Mouse (Mus musculus) CH12.LX (cell line): Measurements from ENCODE around the gene Rab5a. TPM values are rescaled to one million over a fixed set of nuclear protein-coding genes. Genes with fewer than 3 reads are reported as not detected.

ENCODE experiments used
- DNase-seq: peaks from one replicate; pipeline ENCODE4 v3.0.0-alpha.2; 2013; ENCODE audit errors: extremely low read depth
- H3K27ac ChIP-seq: 2 replicates; pipeline ENCODE4 v1.5.1; 2012; ENCODE audit warnings: low read depth, mild to moderate bottlenecking, control low read depth, moderate library complexity; ENCODE audit not compliant: insufficient read depth
- H3K27me3 ChIP-seq: replicated peaks from 2 replicates; pipeline ENCODE3; 2012; ENCODE audit warnings: inconsistent platforms
- H3K36me3 ChIP-seq, 2 experiments: replicated peaks in 1 of 2; 2 replicates each; pipeline versions ENCODE3 to v1.6.1; 2012; ENCODE audit warnings: inconsistent platforms in 1 of 2, low read length in 1 of 2, mild to moderate bottlenecking in 1 of 2, mixed read lengths in 1 of 2, moderate library complexity in 1 of 2; ENCODE audit not compliant: control insufficient read depth in 1 of 2, insufficient read depth in 1 of 2
- H3K4me1 ChIP-seq, 2 experiments: 2 replicates each; pipeline ENCODE4 v1.6.1; 2012; ENCODE audit warnings: inconsistent platforms in 1 of 2, moderate library complexity in 1 of 2; ENCODE audit not compliant: insufficient read depth in 2 of 2, control insufficient read depth in 1 of 2
- H3K4me2 ChIP-seq: 2 replicates; pipeline ENCODE4 v1.6.1; 2012; ENCODE audit warnings: low read depth, mild to moderate bottlenecking, control low read depth; ENCODE audit not compliant: poor library complexity, insufficient read depth, severe bottlenecking
- H3K4me3 ChIP-seq, 3 experiments: fragments of 150-350 bp in 1 of 3; sonication (generic) in 1 of 3; replicated peaks in 1 of 3; 2 replicates each; pipeline versions ENCODE3 to v1.5.1; 2011 to 2012; ENCODE audit warnings: low read depth in 2 of 3, low read length in 2 of 3, mild to moderate bottlenecking in 2 of 3, moderate library complexity in 2 of 3, control low read depth in 1 of 3, improper control_type of control experiment in 1 of 3, inconsistent platforms in 1 of 3, mixed read lengths in 1 of 3; ENCODE audit not compliant: poor library complexity in 1 of 3
- H3K79me2 ChIP-seq: replicated peaks from 2 replicates; pipeline ENCODE4 v1.6.1; 2012; ENCODE audit warnings: mild to moderate bottlenecking, moderate library complexity; ENCODE audit not compliant: control insufficient read depth, poor library complexity, insufficient read depth, severe bottlenecking; ENCODE audit errors: extremely low read depth
- H3K9ac ChIP-seq: 2 replicates; pipeline ENCODE4 v1.6.1; 2012; ENCODE audit warnings: low read depth, mild to moderate bottlenecking, control low read depth, moderate library complexity; ENCODE audit not compliant: insufficient read depth
- H3K9me3 ChIP-seq: replicated peaks from 2 replicates; pipeline ENCODE3; 2012; ENCODE audit warnings: low read length, inconsistent platforms, mixed read lengths
- BHLHE40 ChIP-seq: IDR thresholded peaks from 2 replicates; pipeline ENCODE4 v1.6.1; 2011; ENCODE audit warnings: mild to moderate bottlenecking, low read depth, low read length, improper control_type of control experiment
- CTCF ChIP-seq, 2 experiments: IDR thresholded peaks in 1 of 2; conservative IDR thresholded peaks in 1 of 2; 2 replicates each; pipeline ENCODE4 v1.5.1; 2011 to 2012; ENCODE audit warnings: low read depth in 2 of 2, low read length in 2 of 2, improper control_type of control experiment in 1 of 2, inconsistent platforms in 1 of 2, mild to moderate bottlenecking in 1 of 2, moderate library complexity in 1 of 2
- E2F4 ChIP-seq: IDR thresholded peaks from 2 replicates; pipeline ENCODE4 v1.6.1; 2011; ENCODE audit warnings: low read depth, low read length, improper control_type of control experiment; ENCODE audit not compliant: insufficient replicate concordance
- ELF1 ChIP-seq: IDR thresholded peaks from 2 replicates; pipeline ENCODE4 v1.6.1; 2014; ENCODE audit warnings: low read depth, mild to moderate bottlenecking, inconsistent platforms, low read length, improper control_type of control experiment
- JUND ChIP-seq: conservative IDR thresholded peaks from 2 replicates; pipeline ENCODE4 v1.6.1; 2011; ENCODE audit warnings: low read depth, low read length, improper control_type of control experiment
- KAT2A ChIP-seq: IDR thresholded peaks from 2 replicates; pipeline ENCODE4 v1.6.1; 2012; ENCODE audit warnings: low read length, improper control_type of control experiment, inconsistent platforms; ENCODE audit not compliant: insufficient replicate concordance
- MAFK ChIP-seq: IDR thresholded peaks from 2 replicates; pipeline ENCODE4 v1.6.1; 2011; ENCODE audit warnings: low read length, improper control_type of control experiment; ENCODE audit not compliant: insufficient replicate concordance
- MXI1 ChIP-seq: IDR thresholded peaks from 2 replicates; pipeline ENCODE4 v1.6.1; 2011; ENCODE audit warnings: mild to moderate bottlenecking, low read depth, low read length, improper control_type of control experiment
- MYC ChIP-seq: IDR thresholded peaks from 2 replicates; pipeline ENCODE4 v1.6.1; 2011; ENCODE audit warnings: low read depth, mild to moderate bottlenecking, improper control_type of control experiment, low read length
- NELFE ChIP-seq: IDR thresholded peaks from 2 replicates; pipeline ENCODE4 v1.6.1; 2011; ENCODE audit warnings: low read depth, low read length, improper control_type of control experiment
- PAX5 ChIP-seq: IDR thresholded peaks from 2 replicates; pipeline ENCODE4 v1.6.1; 2012; ENCODE audit warnings: low read length, inconsistent platforms, mixed read lengths
- POLR2AphosphoS2 ChIP-seq: IDR thresholded peaks from 2 replicates; pipeline ENCODE4 v1.6.1; 2011; ENCODE audit warnings: low read depth, low read length, improper control_type of control experiment
- RAD21 ChIP-seq: IDR thresholded peaks from 2 replicates; pipeline ENCODE4 v1.6.1; 2011; ENCODE audit warnings: low read depth, mild to moderate bottlenecking, low read length, improper control_type of control experiment, moderate library complexity
- RCOR1 ChIP-seq: conservative IDR thresholded peaks from 2 replicates; pipeline ENCODE4 v1.6.1; 2012; ENCODE audit warnings: low read depth, mild to moderate bottlenecking, inconsistent platforms, low read length, improper control_type of control experiment
- SIN3A ChIP-seq: IDR thresholded peaks from 2 replicates; pipeline ENCODE4 v1.6.1; 2012; ENCODE audit warnings: low read length, improper control_type of control experiment, inconsistent platforms
- SMC3 ChIP-seq: IDR thresholded peaks from 2 replicates; pipeline ENCODE4 v1.6.1; 2011; ENCODE audit warnings: low read depth, low read length, improper control_type of control experiment
- TBP ChIP-seq: conservative IDR thresholded peaks from 2 replicates; pipeline ENCODE4 v1.6.1; 2011; ENCODE audit warnings: low read depth, low read length, improper control_type of control experiment
- UBTF ChIP-seq: IDR thresholded peaks from 2 replicates; pipeline ENCODE4 v1.6.1; 2012; ENCODE audit warnings: low read depth, mild to moderate bottlenecking, inconsistent platforms, low read length, improper control_type of control experiment, moderate library complexity
- USF2 ChIP-seq: conservative IDR thresholded peaks from 2 replicates; pipeline ENCODE4 v1.6.1; 2011; ENCODE audit warnings: low read depth, low read length, improper control_type of control experiment
- ZC3H11A ChIP-seq: IDR thresholded peaks from 2 replicates; pipeline ENCODE4 v1.6.1; 2012; ENCODE audit warnings: low read depth, mild to moderate bottlenecking, inconsistent platforms, low read length, improper control_type of control experiment
- dilution Hi-C: fragments of 300-500 bp; cut with MboI; formaldehyde crosslinking; loops from 2 replicates; pipeline ENCODE4 v1.14.3; 2020; ENCODE audit warnings: low sequenced_read_pairs; ENCODE audit not compliant: extremely low pct_unique_long_range_greater_than_20kb, extremely low pct_ligation_motif_present
- in situ Hi-C: fragments of 300-500 bp; cut with MboI; formaldehyde crosslinking; loops from 3 replicates; pipeline ENCODE4 v1.14.3; 2019; ENCODE audit warnings: low sequenced_read_pairs, low pct_ligation_motif_present, low pct_unique_long_range_greater_than_20kb, mixed read lengths
- polyA plus RNA-seq: library from polyadenylated mRNA; unstranded; fragments of >175 nt; gene quantifications from 2 replicates; pipeline ENCODE4 v1.2.1, GENCODE M21; 2012; ENCODE audit warnings: low read depth; ENCODE audit not compliant: insufficient read length
- total RNA-seq, 2 experiments: library from RNA; depleted of rRNA; stranded (reverse); fragments of 300-350 nt in 1 of 2; fragments of >200 nt in 1 of 2; gene quantifications; 2 replicates each; pipeline ENCODE4 v1.2.3; 2012 to 2014

Rab5a gene
- total and polyA plus RNA-seq, 3 experiments: 28.0 to 89.2 (median 38.9) TPM

DNA sequence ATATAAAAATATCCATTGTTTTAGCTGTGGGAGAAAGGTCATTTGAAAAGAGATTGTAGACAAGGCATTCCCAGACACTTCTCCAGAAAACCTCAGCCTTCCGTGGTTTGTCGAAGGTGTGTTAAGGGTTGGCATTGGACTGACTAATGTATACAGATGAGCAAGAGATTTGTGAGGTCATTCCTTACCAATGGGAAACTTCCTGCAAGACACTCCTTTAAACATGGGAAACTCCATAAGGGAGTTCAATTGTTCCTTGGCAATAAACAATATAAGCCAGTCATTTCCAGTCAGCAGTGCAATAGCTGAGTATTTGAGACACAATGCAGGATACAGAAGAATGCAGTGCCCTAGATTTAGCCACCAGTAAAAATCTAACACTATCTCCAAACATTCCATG, 49.0 kb downstream of the Rab5a start:
- H3K4me1 ChIP-seq: no peaks in the 10 kb centered on the region
- no peak for DNase-seq
- dilution Hi-C loops: no loop called here
- H3K27ac ChIP-seq: no peak overlapping the region
- no peak overlapping the region for H3K9ac ChIP-seq
- no peaks in the 10 kb centered on the region for H3K79me2 ChIP-seq
- TF ChIP-seq BHLHE40 (no peak), MAFK (no peak), MXI1 (no peak), TBP (no peak), JUND (no peak), MYC (no peak), RAD21 (no peak), POLR2AphosphoS2 (no peak), NELFE (no peak), RCOR1 (no peak), ZC3H11A (no peak), PAX5 (no peak), SIN3A (no peak), UBTF (no peak), E2F4 (no peak)
- H3K36me3 ChIP-seq: no peaks in the 10 kb centered on the region
- H3K4me3 ChIP-seq: no peak overlapping the region
- H3K27me3 ChIP-seq: no peaks in the 10 kb centered on the region
- no peak overlapping the region for H3K4me2 ChIP-seq
- in situ Hi-C loops: loop anchor here (25.0 kb wide), 1 partner anchor 309 kb away; the partner anchor contains the start of gene Sult1c2
- H3K9me3 ChIP-seq: no peaks in the 10 kb centered on the region

DNA sequence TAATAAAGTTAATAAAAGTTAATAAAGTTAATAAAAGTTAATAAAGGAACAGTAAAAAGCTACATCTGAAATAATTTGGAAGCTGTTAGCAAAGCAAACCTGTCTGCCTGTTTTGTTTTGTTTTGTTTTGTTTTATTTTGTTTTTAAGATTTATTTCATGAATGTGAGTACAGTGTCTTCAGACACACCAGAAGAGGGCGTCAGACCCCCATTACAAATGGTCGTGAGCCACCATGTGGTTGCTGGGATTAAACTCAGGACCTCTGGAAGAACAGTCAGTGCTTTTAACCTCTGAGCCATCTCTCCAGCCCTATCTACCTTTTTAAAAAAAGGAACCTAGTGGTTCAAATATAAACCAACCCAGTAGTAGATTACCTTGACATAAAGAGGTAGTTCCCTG, 52.1 kb downstream of the Rab5a start:
- dilution Hi-C loops: no loop called here

More for the DNA sequence above, 52.1 kb downstream of the Rab5a start:
- peak; percentile 12 for DNase-seq
- in situ Hi-C loops: loop anchor here (25.0 kb wide), 1 partner anchor 306 kb away; the partner anchor contains the start of gene Sult1c2
- TF ChIP-seq USF2: no peak
- peak; percentile 32 for TF ChIP-seq SMC3
- no peak for TF ChIP-seq MYC
- peak; percentile 48 for TF ChIP-seq RAD21
- TF ChIP-seq CTCF (conservative IDR thresholded peaks at IDR 0.05 in 1 of 2, IDR thresholded peaks at IDR 0.05 in 1 of 2; ENCODE audit: low read depth in 2 of 2, low read length in 2 of 2): peak in 1 of 2 experiments; percentile 69; a peak in 2 of 4 replicates
- no peak for TF ChIP-seq NELFE
- TF ChIP-seq MAFK: no peak
- TF ChIP-seq ELF1: no peak
- no peak for TF ChIP-seq PAX5
- no peak for TF ChIP-seq KAT2A
- TF ChIP-seq UBTF: no peak
- no peak for TF ChIP-seq TBP
- TF ChIP-seq, all 38 proteins: peak for 3
- no peaks in the 10 kb centered on the region for H3K9me3 ChIP-seq
- H3K36me3 ChIP-seq: no peaks in the 10 kb centered on the region
- H3K4me2 ChIP-seq: no peak overlapping the region
- no peak overlapping the region for H3K27ac ChIP-seq
- no peaks in the 10 kb centered on the region for H3K27me3 ChIP-seq
- H3K9ac ChIP-seq: no peak overlapping the region
- no peaks in the 10 kb centered on the region for H3K4me1 ChIP-seq
- no peak overlapping the region for H3K4me3 ChIP-seq
- H3K79me2 ChIP-seq: no peaks in the 10 kb centered on the region
